ENCODE assay signal across 19 mouse cellular contexts in genomic region chr10:21089541-21089940, GRCm38 (mm10).
"Had no signal": no experiment of that assay in that cellular context is flagged by ENCODE, and none has a peak within 500 bp of the region (broad histone marks: within the 10 kb centered on the region; RNA-seq: fewer than 3 reads in every experiment).

No protein-coding gene starts in this region.

- H3K27me3 ChIP-seq: limb, embryonic 15.5 days; liver, embryonic 12.5 days; neural tube, embryonic 15.5 days; stomach, embryonic 15.5 days had no signal

- H3K9ac ChIP-seq: limb, embryonic 15.5 days; liver, embryonic 12.5 days; liver, embryonic 14.5 days; midbrain, embryonic 12.5 days; neural tube, embryonic 13.5 days; neural tube, embryonic 15.5 days; stomach, embryonic 15.5 days had no signal

- H3K4me1 ChIP-seq: liver, embryonic 12.5 days; neural tube, embryonic 15.5 days; stomach, embryonic 15.5 days had no signal

- DNase-seq: midbrain, embryonic 14.5 days; retina, postnatal 1 day; right cerebral cortex, adult 18-20 months; right cerebral cortex, postnatal 25 days; right cerebral cortex, postnatal 4 days; thymus, adult 2 months; thymus, postnatal 25 days; thymus, postnatal 4 days had no signal

- ATAC-seq: liver, embryonic 12.5 days; midbrain, embryonic 16.5 days had no signal

- H3K9me3 ChIP-seq: limb, embryonic 15.5 days; liver, embryonic 12.5 days; midbrain, embryonic 12.5 days; neural tube, embryonic 13.5 days; neural tube, embryonic 15.5 days; stomach, embryonic 15.5 days had no signal

- H3K27ac ChIP-seq: limb, embryonic 15.5 days; liver, embryonic 12.5 days; liver, embryonic 14.5 days; midbrain, embryonic 10.5 days; midbrain, embryonic 12.5 days; neural tube, embryonic 13.5 days; neural tube, embryonic 15.5 days; stomach, embryonic 15.5 days; stomach, postnatal 0 days had no signal

- H3K4me2 ChIP-seq: limb, embryonic 15.5 days; liver, embryonic 12.5 days; midbrain, embryonic 12.5 days; neural tube, embryonic 13.5 days; neural tube, embryonic 15.5 days; stomach, embryonic 15.5 days had no signal

- H3K36me3 ChIP-seq: limb, embryonic 15.5 days; liver, embryonic 12.5 days; midbrain, embryonic 10.5 days; midbrain, embryonic 12.5 days; neural tube, embryonic 13.5 days; neural tube, embryonic 15.5 days; stomach, embryonic 15.5 days had no signal

- H3K4me3 ChIP-seq: limb, embryonic 15.5 days; liver, embryonic 12.5 days; midbrain, embryonic 10.5 days; midbrain, embryonic 12.5 days; myocyte; neural tube, embryonic 13.5 days; neural tube, embryonic 15.5 days; stomach, embryonic 15.5 days had no signal
